ENCODE assay signal across 8 mouse cellular contexts in the genomic region with DNA sequence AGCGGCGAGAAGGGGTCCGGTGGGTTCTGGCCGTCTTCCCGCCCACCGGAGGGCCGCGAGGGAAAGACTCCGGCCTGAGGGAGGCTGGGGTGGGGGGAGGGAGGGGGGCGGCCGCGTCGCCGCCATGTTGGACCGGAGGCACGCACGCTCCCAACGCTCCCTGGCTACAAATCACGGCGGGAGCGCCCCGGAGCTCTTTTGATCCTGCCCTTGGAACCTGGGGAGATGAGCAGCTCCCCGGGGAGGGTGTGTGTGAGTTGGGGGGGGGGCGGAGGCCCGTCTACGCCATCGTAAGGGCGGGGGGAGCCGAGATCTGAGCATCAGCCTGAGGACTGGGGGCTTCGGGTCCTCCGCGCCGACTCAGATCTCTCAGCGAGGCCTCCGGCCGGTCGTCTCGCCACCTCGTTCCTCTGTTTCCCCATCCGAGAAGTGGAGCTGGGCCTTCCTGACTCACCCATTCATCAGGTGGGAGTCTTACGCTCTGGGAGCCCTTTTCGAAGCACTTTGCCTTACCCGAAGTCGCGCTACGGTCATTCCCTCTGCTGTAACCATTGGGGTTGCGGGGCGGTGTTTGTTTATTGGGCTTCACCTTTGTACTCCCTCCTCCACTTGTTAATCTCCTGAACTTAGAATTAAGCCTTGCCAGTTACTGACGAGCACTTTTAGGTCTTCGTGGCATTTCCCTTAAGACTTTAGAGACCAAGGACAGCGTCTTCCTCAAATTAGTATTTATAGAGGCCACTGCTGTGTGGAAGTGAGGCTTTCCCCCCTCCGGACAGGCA. TPM values are rescaled to one million over a fixed set of nuclear protein-coding genes. Genes with fewer than 3 reads are reported as not detected.
DNase-seq lines count a peak whose midpoint lies in the region; ATAC-seq and TF ChIP-seq lines count a peak whose summit lies in the region.

No protein-coding gene starts in this region.

- TF ChIP-seq CTCF in heart, adult 2 months (IDR thresholded peaks at IDR 0.05) = no peak
- no peak for TF ChIP-seq CTCF in ES-Bruce4 (IDR thresholded peaks at IDR 0.05; ENCODE audit: low read depth, low read length)
- TF ChIP-seq CTCF in liver, postnatal 0 days (IDR thresholded peaks at IDR 0.05; ENCODE audit: low read depth) = no peak

- H3K4me3 ChIP-seq in heart, adult 2 months = peak overlapping the region; percentile 78
- peak overlapping the region; percentile 96 for H3K4me3 ChIP-seq in ES-Bruce4 (ENCODE audit: low read depth, low read length)
- peak overlapping the region; percentile 94 for H3K4me3 ChIP-seq in embryonic facial prominence, embryonic 10.5 days
- H3K4me3 ChIP-seq in intestine, embryonic 14.5 days (ENCODE audit: low read depth, low read length) = peak overlapping the region; percentile 99
- H3K4me3 ChIP-seq in liver, postnatal 0 days (ENCODE audit: low read depth, low read length) = peak overlapping the region; percentile 92

- no peaks in the 10 kb centered on the region for H3K9me3 ChIP-seq in ES-Bruce4 (replicated peaks; ENCODE audit: control insufficient read depth, insufficient read depth, low read length, poor library complexity, severe bottlenecking)
- H3K9me3 ChIP-seq in embryonic facial prominence, embryonic 10.5 days = no peaks in the 10 kb centered on the region
- no peaks in the 10 kb centered on the region for H3K9me3 ChIP-seq in intestine, embryonic 14.5 days (ENCODE audit: control insufficient read depth, low read length)
- no peaks in the 10 kb centered on the region for H3K9me3 ChIP-seq in liver, postnatal 0 days (ENCODE audit: low read length)

- no peak for TF ChIP-seq POLR2A in heart, adult 2 months (IDR thresholded peaks at IDR 0.05; ENCODE audit: insufficient read depth, low read depth, low read length)
- no peak for TF ChIP-seq POLR2A in ES-Bruce4 (IDR thresholded peaks at IDR 0.05; ENCODE audit: insufficient read depth, low read length)

- H3K4me2 ChIP-seq in intestine, embryonic 14.5 days (ENCODE audit: low read length) = peak overlapping the region; percentile 73
- H3K4me2 ChIP-seq in liver, postnatal 0 days (ENCODE audit: low read depth, low read length) = peak overlapping the region; percentile 82

- intact Hi-C loops in heart, adult 2 months (cut with DNase I) = no loop called here
- intact Hi-C loops in heart, postnatal 25 days (cut with DNase I) = no loop called here

- H3K36me3 ChIP-seq in heart, adult 2 months (ENCODE audit: control insufficient read depth, insufficient read depth, low read length) = peaks cover 9% of the 10 kb centered on the region
- H3K36me3 ChIP-seq in ES-Bruce4 (ENCODE audit: control insufficient read depth, insufficient read depth, low read length, poor library complexity, severe bottlenecking) = peaks cover 29% of the 10 kb centered on the region
- peaks cover 26% of the 10 kb centered on the region for H3K36me3 ChIP-seq in embryonic facial prominence, embryonic 10.5 days (replicated peaks)
- peaks cover 21% of the 10 kb centered on the region for H3K36me3 ChIP-seq in intestine, embryonic 14.5 days (ENCODE audit: control insufficient read depth, insufficient read depth, low read length)
- peaks cover 11% of the 10 kb centered on the region; the same call in 1 of the 2 replicates for H3K36me3 ChIP-seq in liver, postnatal 0 days (replicated peaks; ENCODE audit: insufficient read depth, low read length)

- H3K9ac ChIP-seq in heart, adult 2 months (ENCODE audit: low read depth, low read length) = peak overlapping the region; percentile 93
- H3K9ac ChIP-seq in ES-Bruce4 (ENCODE audit: low read depth, poor library complexity, severe bottlenecking) = peak overlapping the region; percentile 98
- peak overlapping the region; percentile 82 for H3K9ac ChIP-seq in intestine, embryonic 14.5 days (ENCODE audit: low read length)
- H3K9ac ChIP-seq in liver, postnatal 0 days (replicated peaks) = peak overlapping the region; percentile 92

- H3K4me1 ChIP-seq in heart, adult 2 months (ENCODE audit: control insufficient read depth, insufficient read depth, low read length) = peaks cover 4% of the 10 kb centered on the region
- no peaks in the 10 kb centered on the region for H3K4me1 ChIP-seq in ES-Bruce4 (ENCODE audit: control insufficient read depth, insufficient read depth, low read length)
- H3K4me1 ChIP-seq in embryonic facial prominence, embryonic 10.5 days = peaks cover 22% of the 10 kb centered on the region
- H3K4me1 ChIP-seq in intestine, embryonic 14.5 days (replicated peaks; ENCODE audit: control insufficient read depth, insufficient read depth, low read length) = peaks cover 13% of the 10 kb centered on the region
- peaks cover 16% of the 10 kb centered on the region for H3K4me1 ChIP-seq in liver, postnatal 0 days (ENCODE audit: insufficient read depth)

- peak; percentile 79 for ATAC-seq in intestine, embryonic 14.5 days (replicated peaks; ENCODE audit: low FRiP score, low TSS enrichment, low read depth)
- ATAC-seq in liver, postnatal 0 days = peak; percentile 69

- no peaks in the 10 kb centered on the region for H3K79me2 ChIP-seq in heart, adult 2 months (replicated peaks; ENCODE audit: control insufficient read depth, insufficient read depth, low read length)

- TF ChIP-seq EP300 in heart, adult 2 months (IDR thresholded peaks at IDR 0.05; ENCODE audit: insufficient read depth, low read depth, low read length) = no peak
- no peak for TF ChIP-seq EP300 in ES-Bruce4 (IDR thresholded peaks at IDR 0.05; ENCODE audit: insufficient read depth, low read depth, low read length)
- no peak for TF ChIP-seq EP300 in liver, postnatal 0 days (IDR thresholded peaks at IDR 0.05; ENCODE audit: low read depth)

- peak overlapping the region; percentile 90 for H3K27ac ChIP-seq in heart, adult 2 months
- peak overlapping the region; percentile 6; the same call in 1 of the 2 replicates for H3K27ac ChIP-seq in ES-Bruce4 (ENCODE audit: insufficient read depth, low read length)
- H3K27ac ChIP-seq in embryonic facial prominence, embryonic 10.5 days (replicated peaks) = peak overlapping the region; percentile 99
- peak overlapping the region; percentile 92 for H3K27ac ChIP-seq in intestine, embryonic 14.5 days (ENCODE audit: low read depth)
- peak overlapping the region; percentile 96 for H3K27ac ChIP-seq in liver, postnatal 0 days (ENCODE audit: low read depth)

- WGBS in heart, adult 2 months = under 1% methylated on average over 52 of the region's 52 CpGs
- WGBS in embryonic facial prominence, embryonic 10.5 days = under 1% methylated on average over 52 of the region's 52 CpGs
- under 1% methylated on average over 51 of the region's 52 CpGs for WGBS in intestine, embryonic 14.5 days
- WGBS in liver, postnatal 0 days (ENCODE audit: insufficient replicate concordance) = under 1% methylated on average over 46 of the region's 52 CpGs

- no peaks in the 10 kb centered on the region for H3K27me3 ChIP-seq in heart, adult 2 months (ENCODE audit: control insufficient read depth, insufficient read depth, low read length)
- H3K27me3 ChIP-seq in ES-Bruce4 (ENCODE audit: control insufficient read depth, insufficient read depth, low read length, poor library complexity, severe bottlenecking) = no peaks in the 10 kb centered on the region
- H3K27me3 ChIP-seq in embryonic facial prominence, embryonic 10.5 days (replicated peaks; ENCODE audit: low read depth, poor library complexity, severe bottlenecking) = peaks cover 19% of the 10 kb centered on the region
- no peaks in the 10 kb centered on the region for H3K27me3 ChIP-seq in intestine, embryonic 14.5 days (replicated peaks; ENCODE audit: control insufficient read depth, insufficient read depth, low read length)
- H3K27me3 ChIP-seq in liver, postnatal 0 days (ENCODE audit: insufficient read depth, low read length) = no peaks in the 10 kb centered on the region

- no peak for DNase-seq in heart, adult 2 months
- DNase-seq in heart, postnatal 25 days (ENCODE audit: low spot score) = no peak
- no peak for DNase-seq in embryonic facial prominence, embryonic 10.5 days (ENCODE audit: low spot score)
- DNase-seq in intestine, embryonic 14.5 days (ENCODE audit: low spot score) = no peak
- peak; percentile 59 for DNase-seq in liver, postnatal 0 days
- DNase-seq in layer of hippocampus, adult 9-11 months = no peak
- no peak for DNase-seq in layer of hippocampus, adult 9-10 months (ENCODE audit: low spot score)

RNA-seq across cellular contexts. Expression of gene Taf15, which starts 0.5 kb away (rescaled TPM):
- total RNA-seq in heart, adult 2 months (2021) = 10 to 100 TPM; 34.2 to 39.6 TPM
- 9.1 and 15.2 TPM in 2 replicates for polyA plus RNA-seq in heart, adult 2 months (2012; rRNA removed)
- 10 to 100 TPM; 33.7 to 33.8 TPM for total RNA-seq in heart, postnatal 25 days (2021)
- 324 and 326 TPM in 2 replicates for polyA plus RNA-seq in ES-Bruce4 (2011; ENCODE audit: insufficient read depth, insufficient read length, low read depth, missing spikeins)
- 12.4 and 12.7 TPM in 2 replicates for polyA plus RNA-seq in embryonic facial prominence, embryonic 10.5 days (2016; fragmentation: Nextera tagmentation; extraction: Ambion mirVana)
- polyA plus RNA-seq in intestine, embryonic 14.5 days (2014; fragmentation: Nextera tagmentation; extraction: Ambion mirVana) = 13.5 and 14.1 TPM in 2 replicates
- 2.8 and 3.4 TPM in 2 replicates for polyA plus RNA-seq in liver, postnatal 0 days (2015; fragmentation: Nextera tagmentation; extraction: Ambion mirVana)

RNA-seq across cellular contexts. Expression of gene Mmp28, which starts 10.6 kb away (rescaled TPM):
- total RNA-seq in heart, adult 2 months (2021) = 1 to 10 TPM; 4.7 to 4.9 TPM
- 3.3 and 4.4 TPM in 2 replicates for polyA plus RNA-seq in heart, adult 2 months (2012; rRNA removed)
- 1 to 10 TPM; 4.6 to 5.7 TPM for total RNA-seq in heart, postnatal 25 days (2021)
- polyA plus RNA-seq in ES-Bruce4 (2011; ENCODE audit: insufficient read depth, insufficient read length, low read depth, missing spikeins) = 0.26 and 0.52 TPM in 2 replicates
- polyA plus RNA-seq in embryonic facial prominence, embryonic 10.5 days (2016; fragmentation: Nextera tagmentation; extraction: Ambion mirVana) = 1.3 and 1.5 TPM in 2 replicates
- polyA plus RNA-seq in intestine, embryonic 14.5 days (2014; fragmentation: Nextera tagmentation; extraction: Ambion mirVana) = 1.2 and 1.5 TPM in 2 replicates
- polyA plus RNA-seq in liver, postnatal 0 days (2015; fragmentation: Nextera tagmentation; extraction: Ambion mirVana) = 0.20 and 0.43 TPM in 2 replicates

RNA-seq across cellular contexts. Expression of gene 1700020L24Rik, which starts 35.9 kb away (rescaled TPM):
- not detected for total RNA-seq in heart, adult 2 months (2021)
- 0.27 TPM in 1 of 2 replicates, not detected in the other for polyA plus RNA-seq in heart, adult 2 months (2012; rRNA removed)
- total RNA-seq in heart, postnatal 25 days (2021) = not detected
- polyA plus RNA-seq in ES-Bruce4 (2011; ENCODE audit: insufficient read depth, insufficient read length, low read depth, missing spikeins) = not detected in 2 replicates
- polyA plus RNA-seq in embryonic facial prominence, embryonic 10.5 days (2016; fragmentation: Nextera tagmentation; extraction: Ambion mirVana) = 0.68 TPM in 1 of 2 replicates, not detected in the other
- 1.3 and 1.4 TPM in 2 replicates for polyA plus RNA-seq in intestine, embryonic 14.5 days (2014; fragmentation: Nextera tagmentation; extraction: Ambion mirVana)
- polyA plus RNA-seq in liver, postnatal 0 days (2015; fragmentation: Nextera tagmentation; extraction: Ambion mirVana) = 2.6 and 3.1 TPM in 2 replicates

RNA-seq across cellular contexts. Expression of gene Gas2l2, which starts 44.2 kb away (rescaled TPM):
- not detected for total RNA-seq in heart, adult 2 months (2021)
- polyA plus RNA-seq in heart, adult 2 months (2012; rRNA removed) = 0.10 TPM in 1 of 2 replicates, not detected in the other
- not detected for total RNA-seq in heart, postnatal 25 days (2021)
- polyA plus RNA-seq in ES-Bruce4 (2011; ENCODE audit: insufficient read depth, insufficient read length, low read depth, missing spikeins) = not detected in 2 replicates
- polyA plus RNA-seq in embryonic facial prominence, embryonic 10.5 days (2016; fragmentation: Nextera tagmentation; extraction: Ambion mirVana) = not detected in 2 replicates
- 0.09 TPM in 1 of 2 replicates, not detected in the other for polyA plus RNA-seq in intestine, embryonic 14.5 days (2014; fragmentation: Nextera tagmentation; extraction: Ambion mirVana)
- polyA plus RNA-seq in liver, postnatal 0 days (2015; fragmentation: Nextera tagmentation; extraction: Ambion mirVana) = not detected in 2 replicates

RNA-seq across cellular contexts. Expression of gene Heatr9, which starts 48.5 kb away (rescaled TPM):
- total RNA-seq in heart, adult 2 months (2021) = not detected
- polyA plus RNA-seq in heart, adult 2 months (2012; rRNA removed) = not detected in 2 replicates
- not detected for total RNA-seq in heart, postnatal 25 days (2021)
- not detected in 2 replicates for polyA plus RNA-seq in ES-Bruce4 (2011; ENCODE audit: insufficient read depth, insufficient read length, low read depth, missing spikeins)
- polyA plus RNA-seq in embryonic facial prominence, embryonic 10.5 days (2016; fragmentation: Nextera tagmentation; extraction: Ambion mirVana) = not detected in 2 replicates
- polyA plus RNA-seq in intestine, embryonic 14.5 days (2014; fragmentation: Nextera tagmentation; extraction: Ambion mirVana) = not detected in 2 replicates
- not detected in 2 replicates for polyA plus RNA-seq in liver, postnatal 0 days (2015; fragmentation: Nextera tagmentation; extraction: Ambion mirVana)

Comparison
In these comparisons a context has a peak if more than half of its experiments do, and no peak if none do; other contexts are left out.
1. H3K27ac ChIP-seq: peak in every context shown above with its lines; median percentile 99 in embryonic facial prominence, embryonic 10.5 days; 96 in liver, postnatal 0 days; 92 in intestine, embryonic 14.5 days; 90 in heart, adult 2 months; 6 in ES-Bruce4.
2. RNA of gene Taf15, which starts 0.5 kb away (polyA plus RNA-seq): 324 to 326 TPM in ES-Bruce4; 13.5 to 14.1 TPM in intestine, embryonic 14.5 days, 12.4 to 12.7 TPM in embryonic facial prominence, embryonic 10.5 days, 9.1 to 15.2 TPM in heart, adult 2 months and 2.8 to 3.4 TPM in liver, postnatal 0 days; every median in the first group is over 10 times any median in the second.
3. Peak in every context shown above with its lines, with median percentiles within 50 percentile points of each other: H3K4me3 ChIP-seq and H3K9ac ChIP-seq.